Mouse (Mus musculus) liver, embryonic 14.5 days (tissue): ENCODE results near the gene Pccb.

Source experiments
- CTCF ChIP-seq: IDR thresholded peaks from 2 replicates; pipeline ENCODE4 v1.5.1; 2016; ENCODE audit warnings: antibody characterized with exemption, low read depth, control low read depth
- EP300 ChIP-seq: IDR thresholded peaks from 2 replicates; pipeline ENCODE4 v1.6.1; 2016; ENCODE audit warnings: antibody characterized with exemption, low read depth

GRCm38 (mm10) chr9:101042249-101042648, 7.6 kb upstream of the Pccb start:
- TF ChIP-seq CTCF (no peak), EP300 (no peak)
